Mouse (Mus musculus) inflammation-experienced regulatory T-cells, adult 16 weeks (primary cell): ENCODE results near the gene Amotl2. TPM values are rescaled to one million over a fixed set of nuclear protein-coding genes. Genes with fewer than 3 reads are reported as not detected.

Experiments used
- polyA plus RNA-seq: library from polyadenylated mRNA; unstranded; fragments of 100-300 nt; shearing (Covaris generic); gene quantifications from one replicate; pipeline ENCODE4 v1.2.1, GENCODE M21; 2017

Amotl2 gene
- 0.37 TPM for polyA plus RNA-seq

DNA sequence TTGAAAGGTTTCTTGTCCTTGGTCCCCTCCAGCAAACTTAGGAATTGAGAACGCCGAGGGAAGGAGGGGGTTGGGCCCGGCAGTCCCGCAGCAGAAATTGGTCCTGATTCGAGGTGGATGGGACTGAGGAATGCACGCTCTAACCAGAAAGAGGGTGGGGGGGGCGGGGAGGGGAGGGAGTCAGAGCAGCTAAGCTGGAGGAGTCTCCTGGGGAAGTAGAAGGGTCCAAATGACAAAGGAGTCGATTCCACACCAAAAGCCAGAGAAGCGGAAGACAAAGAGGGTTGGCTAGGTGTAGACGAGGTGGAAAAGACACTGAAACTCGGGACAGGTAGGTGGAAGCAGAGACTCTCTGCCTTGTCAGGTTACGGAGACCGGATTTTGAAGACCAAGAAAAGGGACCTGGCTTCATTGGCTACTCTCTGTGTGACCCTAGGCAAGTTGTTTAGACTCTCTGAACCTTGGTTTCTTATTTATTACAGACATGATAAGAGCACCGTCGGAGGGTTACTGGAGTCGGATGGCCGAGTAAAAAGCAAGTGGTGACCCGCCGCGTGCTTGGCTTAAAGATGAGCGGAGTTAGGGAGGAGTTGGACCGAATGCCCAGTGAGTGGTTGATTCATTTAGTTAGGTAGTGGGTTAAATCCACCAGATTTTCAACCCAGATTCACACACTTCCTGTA lies at the start of gene Amotl2:
TSS of gene Amotl2 (plus strand) at position 192 of the 683 bp plus-strand sequence.

Other genes with a start within 250 kb of the Amotl2 start
- gene Ky, start 210.9 kb upstream of the Amotl2 start, polyA plus RNA-seq = 0.49 TPM
- 101 TPM for gene Anapc13, start 90.4 kb upstream of the Amotl2 start, polyA plus RNA-seq
- gene Cep63, start 90.1 kb upstream of the Amotl2 start, polyA plus RNA-seq = 49.7 TPM
- 1.4 TPM for gene Ryk, start 118.2 kb downstream of the Amotl2 start, polyA plus RNA-seq